Comparison of ENCODE assay signal across 12 mouse cellular contexts in genomic region chr4:82957827-82958538, GRCm38 (mm10).
DNase-seq lines count a peak whose midpoint lies in the region; ATAC-seq and TF ChIP-seq lines count a peak whose summit lies in the region.
"Had no signal": no experiment of that assay in that cellular context is flagged by ENCODE, and none has a peak within 500 bp of the region (broad histone marks: within the 10 kb centered on the region; RNA-seq: fewer than 3 reads in every experiment).

No protein-coding gene starts in this region.

- no peaks in the 10 kb centered on the region for H3K27me3 ChIP-seq in midbrain, postnatal 0 days (ENCODE audit: insufficient read depth, low read length)
- H3K27me3 ChIP-seq: lung, embryonic 15.5 days had no signal

- peak; percentile 44 to 45 for DNase-seq in cerebellum, postnatal 10 days
- no peak for DNase-seq in cerebellum, postnatal 4 days (ENCODE audit: low spot score in 2 of 2)
- peak; percentile 27 for DNase-seq in left cerebral cortex, postnatal 4 days
- no peak for DNase-seq in left cerebral cortex, adult 11 months (ENCODE audit: low spot score)
- peak; percentile 26 to 39 for DNase-seq in layer of hippocampus, postnatal 36 days
- peak; percentile 48 for DNase-seq in midbrain, postnatal 0 days (ENCODE audit: low spot score)
- no peak for DNase-seq in embryo, embryonic 11 days
- no peak for DNase-seq in T-cell, adult 2 months (ENCODE audit: low spot score)
- DNase-seq: cerebellum, postnatal 25 days; right cerebral cortex, postnatal 14 days; thymus, postnatal 25 days had no signal

- intact Hi-C loops in left cerebral cortex, postnatal 4 days (cut with DNase I): no loop called here

- no peak overlapping the region for H3K4me2 ChIP-seq in midbrain, postnatal 0 days (ENCODE audit: low read depth, low read length, poor library complexity, severe bottlenecking)
- H3K4me2 ChIP-seq: lung, embryonic 15.5 days had no signal

- H3K36me3 ChIP-seq in midbrain, postnatal 0 days (ENCODE audit: insufficient read depth, low read length): no peaks in the 10 kb centered on the region

- H3K27ac ChIP-seq in midbrain, postnatal 0 days (ENCODE audit: low read depth, low read length): no peak overlapping the region
- H3K27ac ChIP-seq: lung, embryonic 15.5 days had no signal

- no peak overlapping the region for H3K4me3 ChIP-seq in midbrain, postnatal 0 days (ENCODE audit: low read depth, low read length)
- H3K4me3 ChIP-seq: lung, embryonic 15.5 days had no signal

- WGBS in midbrain, postnatal 0 days: 61% methylated on average over 14 of the region's 14 CpGs

- no peak overlapping the region for H3K9ac ChIP-seq in midbrain, postnatal 0 days (replicated peaks; ENCODE audit: low read length, poor library complexity, severe bottlenecking)
- H3K9ac ChIP-seq: lung, embryonic 15.5 days had no signal

- no peak for TF ChIP-seq CTCF in midbrain, postnatal 0 days (IDR thresholded peaks at IDR 0.05)

- H3K9me3 ChIP-seq in midbrain, postnatal 0 days (ENCODE audit: low read length): no peaks in the 10 kb centered on the region
- H3K9me3 ChIP-seq: lung, embryonic 15.5 days had no signal

- ATAC-seq in midbrain, postnatal 0 days (ENCODE audit: low FRiP score): no peak

- H3K4me1 ChIP-seq in midbrain, postnatal 0 days (ENCODE audit: insufficient read depth, low read length): no peaks in the 10 kb centered on the region
- H3K4me1 ChIP-seq: lung, embryonic 15.5 days had no signal

Comparison
In these comparisons a context has a peak if more than half of its experiments do, and no peak if none do; other contexts are left out.
1. DNase-seq: peak in cerebellum, postnatal 10 days (2 of 2), left cerebral cortex, postnatal 4 days (single experiment), layer of hippocampus, postnatal 36 days (2 of 2) and midbrain, postnatal 0 days (single experiment); none in cerebellum, postnatal 4 days (0 of 2), left cerebral cortex, adult 11 months (single experiment), embryo, embryonic 11 days (single experiment) and T-cell, adult 2 months (single experiment).